8 mouse cellular contexts compared by ENCODE assay signal in genomic region chr2:155991863-155992321, GRCm38 (mm10). TPM values are rescaled to one million over a fixed set of nuclear protein-coding genes. Genes with fewer than 3 reads are reported as not detected.
A peak's percentile ranks its signal among the peaks of the same experiment; 100 is the strongest.
DNase-seq lines count a peak whose midpoint lies in the region; ATAC-seq lines count a peak whose summit lies in the region.

No protein-coding gene starts in this region.

- H3K36me3 ChIP-seq in heart, embryonic 10.5 days, result peaks cover 96% of the 10 kb centered on the region

- H3K4me1 ChIP-seq in heart, embryonic 10.5 days, result peaks cover 26% of the 10 kb centered on the region

- WGBS in heart, embryonic 10.5 days, result 78% methylated on average over 14 of the region's 14 CpGs

- no peaks in the 10 kb centered on the region for H3K9me3 ChIP-seq in heart, embryonic 10.5 days

- ATAC-seq in megakaryocyte, adult 5-6 weeks (ENCODE audit: poor library complexity, severe bottlenecking), result no peak

- peak; percentile 51 for DNase-seq in spleen, adult 12 weeks (ENCODE audit: low spot score)
- no peak for DNase-seq in spleen, adult 18-20 months
- DNase-seq in cerebellum, postnatal 10 days, result peak; percentile 98 to 99
- no peak for DNase-seq in heart, embryonic 10.5 days (ENCODE audit: low spot score)
- peak; percentile 40 to 68 for DNase-seq in layer of hippocampus, adult 8-10 months (ENCODE audit: low spot score in 2 of 2)
- DNase-seq in lung, postnatal 10 days, result peak; percentile 72
- no peak for DNase-seq in adipocyte (ENCODE audit: low spot score)

- no peaks in the 10 kb centered on the region for H3K27me3 ChIP-seq in heart, embryonic 10.5 days (ENCODE audit: insufficient read depth, poor library complexity, severe bottlenecking)

- H3K4me3 ChIP-seq in heart, embryonic 10.5 days, result peak overlapping the region; percentile 16

- peak overlapping the region; percentile 37 for H3K27ac ChIP-seq in heart, embryonic 10.5 days

RNA-seq across cellular contexts. Expression of gene 6430550D23Rik, which starts 15.9 kb away (rescaled TPM):
- 0.79 and 1.4 TPM in 2 replicates for polyA plus RNA-seq in heart, embryonic 10.5 days (2016; fragmentation: Nextera tagmentation; extraction: Ambion mirVana)
- 1 to 10 TPM in 3 of 4 experiments, under 1 TPM in 1; 0.97 to 3.0 (median 2.0) TPM for total RNA-seq in layer of hippocampus, adult 8-10 months (2022)
- 0.20 and 0.57 TPM in 2 replicates for total RNA-seq in megakaryocyte, adult 5-6 weeks (2015)
- 0.11 and 0.81 TPM in 2 replicates for total RNA-seq in megakaryocyte, adult 5-6 weeks (2017)

RNA-seq across cellular contexts. Expression of gene Ergic3, which starts 16.0 kb away (rescaled TPM):
- 179 and 186 TPM in 2 replicates for polyA plus RNA-seq in heart, embryonic 10.5 days (2016; fragmentation: Nextera tagmentation; extraction: Ambion mirVana)
- total RNA-seq in layer of hippocampus, adult 8-10 months (2022), result 100 to 1,000 TPM; 182 to 233 (median 213) TPM
- total RNA-seq in megakaryocyte, adult 5-6 weeks (2015), result 175 and 193 TPM in 2 replicates
- total RNA-seq in megakaryocyte, adult 5-6 weeks (2017), result 35.9 and 54.6 TPM in 2 replicates

RNA-seq across cellular contexts. Expression of gene Cep250, which starts 35.6 kb away (rescaled TPM):
- polyA plus RNA-seq in heart, embryonic 10.5 days (2016; fragmentation: Nextera tagmentation; extraction: Ambion mirVana), result 15.7 and 17.6 TPM in 2 replicates
- total RNA-seq in layer of hippocampus, adult 8-10 months (2022), result 10 to 100 TPM; 21.9 to 24.9 (median 24.5) TPM
- 8.9 and 14.5 TPM in 2 replicates for total RNA-seq in megakaryocyte, adult 5-6 weeks (2015)
- total RNA-seq in megakaryocyte, adult 5-6 weeks (2017), result 37.9 and 38.1 TPM in 2 replicates

RNA-seq across cellular contexts. Expression of gene Gdf5, which starts 46.7 kb away (rescaled TPM):
- polyA plus RNA-seq in heart, embryonic 10.5 days (2016; fragmentation: Nextera tagmentation; extraction: Ambion mirVana), result 0.25 and 0.29 TPM in 2 replicates
- under 1 TPM in 3 of 4 experiments, not detected in 1; 0.18 to 0.31 (median 0.31) TPM for total RNA-seq in layer of hippocampus, adult 8-10 months (2022)
- not detected in 2 replicates for total RNA-seq in megakaryocyte, adult 5-6 weeks (2015)
- total RNA-seq in megakaryocyte, adult 5-6 weeks (2017), result not detected in 2 replicates

RNA-seq across cellular contexts. Expression of gene Gm15557, which starts 51.4 kb away (rescaled TPM):
- polyA plus RNA-seq in heart, embryonic 10.5 days (2016; fragmentation: Nextera tagmentation; extraction: Ambion mirVana), result not detected in 2 replicates
- total RNA-seq in layer of hippocampus, adult 8-10 months (2022), result not detected
- total RNA-seq in megakaryocyte, adult 5-6 weeks (2015), result not detected in 2 replicates
- not detected in 2 replicates for total RNA-seq in megakaryocyte, adult 5-6 weeks (2017)

Comparison
In these comparisons a context has a peak if more than half of its experiments do, and no peak if none do; other contexts are left out.
1. DNase-seq: peak in spleen, adult 12 weeks (single experiment), cerebellum, postnatal 10 days (2 of 2), layer of hippocampus, adult 8-10 months (2 of 2) and lung, postnatal 10 days (single experiment); none in spleen, adult 18-20 months (0 of 2), heart, embryonic 10.5 days (single experiment) and adipocyte (single experiment).